Mouse (Mus musculus): ENCODE measurements around the gene Dpp8.
"Not testable (repeated sequence)": the region's sequence is repeated elsewhere in the genome, so short reads cannot be mapped to it uniquely, and the experiment has no call there.

Dpp8 gene

GRCm38 (mm10) chr9:65032269-65033108 is at the start of gene Dpp8:
Gene Dpp8 (plus strand): TSS chr9:65032414.
- peak; percentile 94 for DNase-seq

DNA sequence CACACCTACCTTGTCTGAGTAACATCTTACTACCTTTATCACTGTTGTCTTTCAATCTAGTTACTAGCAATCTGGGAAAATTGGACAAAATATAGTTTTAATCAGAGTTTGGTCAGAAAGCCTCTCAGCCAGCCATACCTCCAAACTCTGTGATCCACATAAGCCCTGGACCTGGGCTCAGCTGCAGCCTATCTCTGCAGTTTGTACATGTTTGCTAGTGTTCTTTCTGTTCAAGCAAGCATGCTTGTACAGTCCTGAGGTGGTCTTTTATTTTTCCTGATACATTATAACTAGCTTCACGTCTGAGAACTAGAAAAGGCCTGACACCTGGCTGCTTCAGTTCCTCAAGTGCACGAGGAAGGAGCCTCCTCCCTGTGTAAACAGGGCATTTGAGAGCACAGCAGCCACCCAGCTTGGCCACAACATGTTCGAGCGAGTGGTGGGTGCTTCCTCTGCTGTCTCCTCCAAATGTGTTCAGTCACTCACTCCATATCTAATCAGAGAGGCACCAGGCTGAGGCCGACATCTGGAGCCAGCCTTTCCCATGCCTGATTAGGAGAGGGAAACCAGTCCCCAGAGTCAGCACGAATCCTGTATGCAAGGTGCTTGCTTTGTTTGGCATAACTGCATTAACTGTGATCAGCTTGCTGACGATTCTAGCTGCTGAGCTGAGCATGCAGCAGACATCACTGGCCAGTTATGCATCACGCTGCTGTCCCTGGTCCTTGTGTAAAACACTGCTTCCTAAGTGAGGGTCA is 47.0 kb upstream of the Dpp8 start:
- DNase-seq = no peak

DNA sequence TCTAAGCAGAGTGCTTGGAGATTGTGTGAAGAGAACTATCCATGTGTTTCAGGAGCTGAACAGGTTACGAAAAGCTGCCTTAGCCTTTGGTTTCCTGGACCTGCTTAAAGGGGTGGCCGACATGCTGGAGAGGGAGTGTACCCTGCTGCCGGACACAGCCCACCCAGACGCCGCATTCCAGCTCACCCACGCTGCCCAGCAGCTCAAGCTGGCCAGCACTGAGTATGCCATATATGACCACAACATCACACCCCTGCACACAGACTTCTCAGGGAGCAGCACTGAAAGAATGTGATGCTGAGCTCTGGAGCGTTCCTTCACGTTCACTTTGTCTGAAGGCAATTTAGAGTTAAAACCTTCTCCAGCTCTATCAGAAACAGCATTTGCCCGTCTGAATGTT is 46.4 kb upstream of the Dpp8 start:
- no peak for DNase-seq

- no peak for DNase-seq
Measured at GRCm38 (mm10) chr9:64987651-64988050, 44.6 kb upstream of the Dpp8 start.

- DNase-seq = no peak
Measured at GRCm38 (mm10) chr9:64988443-64988842, 43.8 kb upstream of the Dpp8 start.

GRCm38 (mm10) chr9:64990291-64990690 is 41.9 kb upstream of the Dpp8 start:
- no peak for DNase-seq

DNA sequence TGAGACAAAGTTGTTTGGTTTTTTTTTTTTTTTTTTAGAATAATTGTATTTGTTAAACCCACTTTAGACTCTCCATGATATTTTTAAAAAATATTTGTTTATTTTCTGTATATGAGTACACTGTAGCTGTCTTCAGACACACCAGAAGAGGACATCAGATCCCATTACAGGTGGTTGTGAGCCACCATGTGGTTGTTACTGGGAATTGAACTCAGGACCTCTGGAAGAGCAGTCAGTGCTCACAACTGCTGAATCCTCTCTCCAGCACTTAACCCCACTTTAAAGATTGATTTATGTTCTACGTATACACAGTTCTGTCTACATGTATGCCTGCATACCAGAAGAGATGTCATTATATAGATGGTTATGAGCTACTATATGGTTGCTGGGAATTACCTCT is 36.8 kb upstream of the Dpp8 start:
- DNase-seq = not testable (repeated sequence)

GRCm38 (mm10) chr9:65001481-65001880 is 30.7 kb upstream of the Dpp8 start:
- DNase-seq = no peak

GRCm38 (mm10) chr9:65005737-65006136 is 26.5 kb upstream of the Dpp8 start:
- no peak for DNase-seq

DNA sequence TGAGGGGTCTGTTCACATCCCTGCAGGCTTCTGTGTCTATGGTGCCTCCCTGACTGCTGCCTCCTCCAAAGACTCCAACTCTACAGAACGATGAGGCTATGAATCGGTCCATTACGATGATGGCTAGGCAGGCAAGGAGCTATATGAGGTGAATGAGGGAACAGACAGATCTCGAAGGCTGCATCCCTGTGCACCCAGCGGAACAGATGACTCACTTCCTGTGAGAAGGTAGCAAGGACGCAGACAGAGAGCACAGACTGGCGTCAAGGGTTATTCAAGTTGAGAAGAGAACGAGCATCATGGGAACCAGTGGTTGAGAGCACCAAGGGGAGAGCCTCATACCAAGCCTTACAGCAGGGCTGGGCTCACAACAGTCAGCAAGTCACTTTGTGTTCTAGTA is 21.6 kb upstream of the Dpp8 start:
- no peak for DNase-seq

- DNase-seq = no peak
Measured at GRCm38 (mm10) chr9:65011304-65011703, 20.9 kb upstream of the Dpp8 start.

DNA sequence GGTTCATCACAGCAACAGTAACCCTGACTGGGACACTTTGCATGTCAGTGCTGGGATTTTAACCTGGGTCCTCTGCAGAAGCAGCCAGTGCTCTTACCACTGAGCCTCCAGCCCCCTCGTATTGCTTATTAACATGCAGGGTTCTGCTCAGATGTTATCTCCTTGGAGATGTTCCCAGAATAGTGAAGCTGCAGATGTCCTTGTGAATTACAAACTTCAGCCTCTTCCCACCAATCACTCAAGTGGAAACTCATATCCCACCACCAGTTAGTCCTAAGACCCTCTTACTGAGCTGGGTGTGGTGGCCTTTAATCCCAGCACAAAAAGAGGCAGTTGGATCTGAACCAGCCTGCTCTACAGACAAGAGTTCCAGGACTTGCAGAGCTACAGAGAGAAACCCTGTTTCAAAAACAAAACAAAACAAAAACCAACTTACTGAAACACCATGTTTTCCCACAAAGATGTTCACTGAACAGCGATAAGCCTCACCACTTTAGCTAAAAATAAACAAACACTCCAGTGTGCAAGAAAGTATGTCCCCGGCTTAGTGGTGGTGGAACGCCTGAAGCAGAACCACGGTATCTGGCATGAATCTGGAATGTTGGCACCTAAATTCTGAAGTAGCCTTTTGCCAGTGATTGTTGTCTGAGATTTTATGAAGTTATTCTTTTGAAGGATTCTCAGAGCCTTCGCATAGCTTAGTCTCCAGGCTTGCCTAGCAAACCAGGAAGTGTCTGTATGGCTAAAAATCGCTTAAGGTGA is 16.6 kb upstream of the Dpp8 start:
- no peak for DNase-seq

GRCm38 (mm10) chr9:65016241-65016977 is 15.8 kb upstream of the Dpp8 start:
- no peak for DNase-seq

DNA sequence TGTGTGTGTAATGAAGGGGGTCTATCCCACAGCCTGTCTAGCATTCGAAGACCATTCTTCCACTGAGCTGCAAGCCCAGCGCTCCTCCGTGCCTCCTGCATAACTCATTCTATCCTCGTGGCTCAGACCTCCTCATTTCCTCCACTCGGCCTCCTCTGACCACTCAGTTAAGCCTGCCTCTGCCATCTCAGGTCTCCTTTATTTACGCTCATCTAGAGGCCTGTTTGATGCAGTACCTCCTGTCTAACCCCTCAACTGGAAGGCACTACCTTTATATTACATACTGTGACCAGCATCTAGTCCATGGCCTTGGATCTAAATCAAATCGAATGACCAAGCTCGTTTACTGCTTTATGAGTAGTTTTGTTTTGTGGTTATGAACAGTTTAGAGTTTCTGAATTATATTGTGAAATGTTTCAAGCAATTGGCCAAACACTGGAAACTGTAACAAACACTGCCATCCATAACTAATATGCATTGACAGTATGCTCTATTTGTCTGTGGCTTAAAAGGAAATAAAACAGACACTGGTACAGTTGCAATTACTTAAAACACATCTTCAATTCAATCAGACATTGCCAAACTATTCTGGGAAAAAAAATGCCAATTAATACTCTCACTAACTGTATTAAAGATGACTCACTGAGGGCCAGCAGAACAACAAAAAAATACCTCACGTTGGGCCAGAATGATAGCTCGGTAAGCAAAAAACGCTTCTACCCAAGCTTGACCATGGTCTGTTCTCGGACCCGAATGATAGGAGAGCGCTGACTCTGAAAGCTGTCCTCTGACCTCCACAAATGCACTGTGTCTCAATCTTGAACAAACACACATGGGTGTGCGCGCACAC is 15.0 kb upstream of the Dpp8 start:
- DNase-seq = no peak

DNA sequence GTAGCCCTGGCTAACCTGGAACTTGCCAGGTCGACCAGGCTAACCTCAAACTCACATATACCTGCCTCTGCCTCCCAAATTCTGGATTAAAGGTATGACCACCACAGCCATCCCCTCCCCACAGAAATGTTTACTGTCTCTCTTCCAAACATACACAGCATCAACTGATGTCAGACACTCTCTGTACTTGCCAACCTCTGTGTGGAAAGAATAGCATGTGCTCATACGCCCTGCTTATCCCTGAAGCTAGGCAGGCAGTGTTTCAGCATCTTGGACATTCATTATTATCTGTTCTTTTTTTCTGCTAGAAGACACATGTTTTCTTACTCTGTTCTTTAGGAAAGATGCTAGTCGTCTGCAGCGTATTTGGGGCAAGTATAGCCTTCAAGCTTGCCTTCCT is 14.3 kb upstream of the Dpp8 start:
- no peak for DNase-seq

DNA sequence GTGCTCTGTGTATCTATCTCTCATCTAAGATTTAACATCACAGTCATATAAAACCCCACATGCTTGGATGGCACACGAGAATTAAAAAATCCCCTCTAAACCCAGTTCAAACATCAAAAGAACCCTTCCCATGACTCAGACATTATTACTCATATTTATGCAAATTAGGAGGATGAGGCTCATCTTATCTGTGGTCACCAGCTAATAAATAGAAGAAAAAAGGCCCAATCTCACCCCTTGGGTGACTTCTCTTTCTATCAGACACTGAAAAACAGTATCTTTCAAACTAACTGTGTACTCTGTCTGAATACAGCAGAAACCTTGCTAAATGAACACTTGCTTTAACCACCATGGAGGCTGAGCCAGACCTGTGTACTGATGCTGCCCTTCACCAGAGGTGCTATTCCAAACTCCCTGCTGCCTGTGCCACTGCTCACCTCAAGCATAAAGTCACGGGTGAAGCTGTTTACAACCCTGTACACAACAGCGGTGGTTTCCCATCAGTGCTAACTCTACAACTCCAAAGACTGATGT is 13.6 kb upstream of the Dpp8 start:
- DNase-seq = no peak

DNA sequence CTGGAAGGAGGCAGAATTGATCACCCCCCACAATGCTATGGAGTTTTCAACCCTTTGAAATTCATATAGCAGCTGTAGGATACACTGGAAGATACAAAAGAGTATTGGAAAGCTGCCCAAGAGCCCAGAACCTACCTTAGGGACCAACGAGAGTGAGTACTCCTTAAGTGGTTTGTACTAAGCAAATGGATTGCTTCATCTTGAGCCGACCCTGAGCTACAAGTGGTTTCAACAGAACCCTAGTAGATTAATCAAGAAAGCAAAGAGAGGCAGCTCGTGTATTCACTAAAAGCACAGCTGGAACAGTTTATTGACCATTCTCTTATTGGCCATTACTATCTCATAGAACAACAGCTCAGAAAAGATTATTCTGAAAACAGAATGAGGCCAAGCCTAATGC is 13.1 kb upstream of the Dpp8 start:
- DNase-seq = no peak

GRCm38 (mm10) chr9:65020128-65020527 is 12.1 kb upstream of the Dpp8 start:
- no peak for DNase-seq

GRCm38 (mm10) chr9:65020991-65021886 is 11.0 kb upstream of the Dpp8 start, which contains the start of gene Hacd3:
Gene Hacd3 (minus strand): TSS chr9:65021693.
- peak; percentile 89 for DNase-seq

DNA sequence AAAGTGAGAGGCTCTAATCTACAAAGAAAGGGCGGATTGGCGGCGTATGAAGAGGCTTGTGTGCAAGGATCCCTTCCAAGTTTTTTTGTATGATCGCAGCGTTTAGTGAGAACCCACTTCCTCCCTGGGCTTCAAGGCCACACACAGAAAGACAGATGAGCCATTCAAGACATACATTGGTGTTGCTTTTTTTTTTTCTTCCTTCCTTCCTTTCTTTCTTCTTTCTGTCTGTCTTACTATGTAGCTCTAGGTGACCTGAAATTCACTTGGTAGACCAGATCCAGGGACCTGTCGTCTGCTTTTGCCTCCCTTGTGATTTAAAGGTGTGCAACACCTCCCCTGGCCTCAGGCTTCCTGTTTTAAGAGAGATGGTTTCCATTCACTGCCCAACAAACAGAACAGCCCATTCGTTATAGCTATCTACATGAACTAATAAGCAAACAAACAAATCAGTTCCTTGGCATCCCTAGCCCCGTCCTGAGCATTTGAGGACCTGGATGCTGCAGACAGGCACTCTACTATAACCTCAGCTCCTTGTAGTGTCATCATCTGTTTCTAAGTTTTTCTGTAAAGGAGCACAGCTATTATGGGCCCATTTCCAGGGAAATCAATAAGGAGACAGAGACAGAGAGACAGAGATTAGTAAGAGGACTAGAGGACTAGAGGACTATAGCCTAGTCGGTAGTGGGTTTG is 10.2 kb upstream of the Dpp8 start:
- DNase-seq = no peak

Measured in layer of hippocampus, adult 9-11 months (tissue).